Mouse (Mus musculus): ENCODE data around the gene Pfkfb4. TPM values are rescaled to one million over a fixed set of nuclear protein-coding genes. Genes with fewer than 3 reads are reported as not detected.

Gene Pfkfb4
- polyA plus RNA-seq, 1 experiment from 2014 or later = 11.9 TPM

MicroRNA genes within 50 kb of the gene (microRNA counts, 519-probe panel; counts per million panel counts)
- not detected for microRNA mmu-miR-711

Small RNA genes lying within 50 kb of the gene (microRNA-seq; reads per million reads assigned to microRNA genes)
- not detected for gene Mir711

Other genes starting within 250 kb of the Pfkfb4 start
- gene Ip6k2, start 208.0 kb upstream of the Pfkfb4 start, polyA plus RNA-seq (2016; fragmentation: Nextera tagmentation; extraction: Ambion mirVana) = 89.0 and 105 TPM in 2 replicates
- gene Nckipsd, start 183.4 kb upstream of the Pfkfb4 start, polyA plus RNA-seq (2016; fragmentation: Nextera tagmentation; extraction: Ambion mirVana) = 14.5 and 17.3 TPM in 2 replicates
- gene Celsr3, start 165.5 kb upstream of the Pfkfb4 start, polyA plus RNA-seq (2016; fragmentation: Nextera tagmentation; extraction: Ambion mirVana) = 3.1 and 5.0 TPM in 2 replicates
- gene Slc26a6, start 138.5 kb upstream of the Pfkfb4 start, polyA plus RNA-seq (2016; fragmentation: Nextera tagmentation; extraction: Ambion mirVana) = 9.5 and 12.5 TPM in 2 replicates
- not detected in 2 replicates for gene Tmem89, start 77.2 kb upstream of the Pfkfb4 start, polyA plus RNA-seq (2016; fragmentation: Nextera tagmentation; extraction: Ambion mirVana)
- 490 and 491 TPM in 2 replicates for gene Uqcrc1, start 55.1 kb upstream of the Pfkfb4 start, polyA plus RNA-seq (2016; fragmentation: Nextera tagmentation; extraction: Ambion mirVana)
- 2.3 and 2.4 TPM in 2 replicates for gene Col7a1, start 38.2 kb upstream of the Pfkfb4 start, polyA plus RNA-seq (2016; fragmentation: Nextera tagmentation; extraction: Ambion mirVana)
- not detected in 2 replicates for gene Ucn2, start 5.8 kb upstream of the Pfkfb4 start, polyA plus RNA-seq (2016; fragmentation: Nextera tagmentation; extraction: Ambion mirVana)
- gene Shisa5, start 46.8 kb downstream of the Pfkfb4 start, polyA plus RNA-seq (2016; fragmentation: Nextera tagmentation; extraction: Ambion mirVana) = 32.9 and 37.2 TPM in 2 replicates
- 7.5 and 10.1 TPM in 2 replicates for gene Trex1, start 68.0 kb downstream of the Pfkfb4 start, polyA plus RNA-seq (2016; fragmentation: Nextera tagmentation; extraction: Ambion mirVana)
- 32.1 and 33.4 TPM in 2 replicates for gene Atrip, start 82.3 kb downstream of the Pfkfb4 start, polyA plus RNA-seq (2016; fragmentation: Nextera tagmentation; extraction: Ambion mirVana)
- gene Ccdc51, start 90.7 kb downstream of the Pfkfb4 start, polyA plus RNA-seq (2016; fragmentation: Nextera tagmentation; extraction: Ambion mirVana) = 14.5 and 14.9 TPM in 2 replicates
- 733 and 761 TPM in 2 replicates for gene Tma7, start 90.8 kb downstream of the Pfkfb4 start, polyA plus RNA-seq (2016; fragmentation: Nextera tagmentation; extraction: Ambion mirVana)
- gene Plxnb1, start 103.6 kb downstream of the Pfkfb4 start, polyA plus RNA-seq (2016; fragmentation: Nextera tagmentation; extraction: Ambion mirVana) = 24.9 and 36.8 TPM in 2 replicates
- gene Fbxw21, start 170.3 kb downstream of the Pfkfb4 start, polyA plus RNA-seq (2016; fragmentation: Nextera tagmentation; extraction: Ambion mirVana) = not detected in 2 replicates
- gene Fbxw13, start 204.2 kb downstream of the Pfkfb4 start, polyA plus RNA-seq (2016; fragmentation: Nextera tagmentation; extraction: Ambion mirVana) = not detected in 2 replicates
- gene Fbxw20, start 243.0 kb downstream of the Pfkfb4 start, polyA plus RNA-seq (2016; fragmentation: Nextera tagmentation; extraction: Ambion mirVana) = not detected in 2 replicates

All from midbrain, embryonic 10.5 days (tissue).